Comparison of ENCODE assay signal across 20 mouse cellular contexts in the genomic region with DNA sequence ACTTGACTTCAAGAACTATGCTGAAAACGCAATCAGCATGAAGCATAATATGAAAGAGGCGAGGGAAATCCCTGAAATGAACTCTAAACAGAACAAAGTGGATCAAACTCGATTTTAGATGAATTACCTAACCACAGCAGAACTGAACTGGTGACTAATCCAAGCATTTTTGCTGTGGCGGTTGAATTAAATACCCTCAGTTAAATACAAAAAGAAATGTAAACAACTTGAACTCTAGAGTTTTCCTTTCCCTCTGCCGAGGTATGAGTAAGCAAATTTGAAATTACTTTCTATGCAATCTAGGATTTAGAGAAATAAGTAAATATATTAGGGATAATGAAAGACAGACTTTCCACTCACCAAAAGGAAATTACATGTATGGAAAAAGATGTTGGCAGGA.
DNase-seq lines count a peak whose midpoint lies in the region; ATAC-seq and TF ChIP-seq lines count a peak whose summit lies in the region.
"Had no signal": no experiment of that assay in that cellular context is flagged by ENCODE, and none has a peak within 500 bp of the region (broad histone marks: within the 10 kb centered on the region; RNA-seq: fewer than 3 reads in every experiment).

No protein-coding gene starts in this region.

- 66% methylated on average over 5 of the region's 5 CpGs for WGBS in limb, embryonic 14.5 days
- WGBS in limb, embryonic 10.5 days, result 80% methylated on average over 5 of the region's 5 CpGs
- 70% methylated on average over 5 of the region's 5 CpGs for WGBS in midbrain, embryonic 14.5 days

- no peaks in the 10 kb centered on the region for H3K9me3 ChIP-seq in limb, embryonic 14.5 days (ENCODE audit: control insufficient read depth, low read length)
- H3K9me3 ChIP-seq in limb, embryonic 10.5 days (replicated peaks), result no peaks in the 10 kb centered on the region
- H3K9me3 ChIP-seq in midbrain, embryonic 14.5 days (ENCODE audit: control insufficient read depth, low read length), result no peaks in the 10 kb centered on the region
- H3K9me3 ChIP-seq: forebrain, embryonic 15.5 days; heart, embryonic 10.5 days; hindbrain, embryonic 12.5 days had no signal

- in situ Hi-C loops in Patski (cut with MboI; ENCODE audit: low pct_unique_long_range_greater_than_20kb), result no loop called here

- ATAC-seq in limb, embryonic 14.5 days (ENCODE audit: low FRiP score, low read depth), result no peak
- no peak for ATAC-seq in Patski
- ATAC-seq in frontal cortex, adult (ENCODE audit: low TSS enrichment), result no peak
- no peak for ATAC-seq in midbrain, embryonic 14.5 days (ENCODE audit: low FRiP score, low TSS enrichment)
- ATAC-seq: forebrain, embryonic 15.5 days; hindbrain, embryonic 16.5 days; inflammation-experienced regulatory T-cells, adult 6 months had no signal

- H3K9ac ChIP-seq in limb, embryonic 14.5 days (ENCODE audit: low read depth, low read length, severe bottlenecking), result no peak overlapping the region
- H3K9ac ChIP-seq in midbrain, embryonic 14.5 days (replicated peaks; ENCODE audit: low read length), result no peak overlapping the region
- H3K9ac ChIP-seq: forebrain, embryonic 15.5 days; hindbrain, embryonic 12.5 days had no signal

- no peak for TF ChIP-seq POLR2A in limb, embryonic 14.5 days (IDR thresholded peaks at IDR 0.05; ENCODE audit: borderline replicate concordance, extremely low read depth, insufficient read depth, insufficient read length)
- no peak for TF ChIP-seq POLR2A in embryonic fibroblast, embryonic 13.5 days (IDR thresholded peaks at IDR 0.05; ENCODE audit: low read depth, low read length)

- no peaks in the 10 kb centered on the region for H3K4me1 ChIP-seq in limb, embryonic 14.5 days (ENCODE audit: control insufficient read depth, insufficient read depth, low read length)
- H3K4me1 ChIP-seq in limb, embryonic 10.5 days, result no peaks in the 10 kb centered on the region
- H3K4me1 ChIP-seq in embryonic fibroblast, embryonic 13.5 days (ENCODE audit: control insufficient read depth, insufficient read depth, low read length), result no peaks in the 10 kb centered on the region
- H3K4me1 ChIP-seq in midbrain, embryonic 14.5 days (ENCODE audit: control insufficient read depth, insufficient read depth, low read length), result no peaks in the 10 kb centered on the region
- H3K4me1 ChIP-seq: forebrain, embryonic 15.5 days; heart, embryonic 10.5 days; hindbrain, embryonic 12.5 days had no signal

- no peak for TF ChIP-seq CTCF in Patski (IDR thresholded peaks at IDR 0.05)
- TF ChIP-seq CTCF in embryonic fibroblast, embryonic 13.5 days (IDR thresholded peaks at IDR 0.05; ENCODE audit: borderline replicate concordance, insufficient read depth, low read length), result no peak
- TF ChIP-seq CTCF in layer of hippocampus, adult 2 months (conservative IDR thresholded peaks at IDR 0.05), result no peak

- POLR2A ChIA-PET in Patski (lab: Charles Lee), result no interaction called here

- no peak overlapping the region for H3K27ac ChIP-seq in limb, embryonic 14.5 days (replicated peaks; ENCODE audit: low read depth, low read length)
- no peak overlapping the region for H3K27ac ChIP-seq in limb, embryonic 10.5 days
- 0 out of 2 replicates have a peak overlapping the region, but pooled peaks have one; percentile 26 for H3K27ac ChIP-seq in embryonic fibroblast, embryonic 13.5 days (ENCODE audit: insufficient read depth, low read length)
- H3K27ac ChIP-seq in layer of hippocampus, adult 2 months, result no peak overlapping the region
- no peak overlapping the region for H3K27ac ChIP-seq in midbrain, embryonic 14.5 days (replicated peaks; ENCODE audit: low read depth, low read length)
- H3K27ac ChIP-seq: forebrain, embryonic 15.5 days; heart, embryonic 10.5 days; hindbrain, embryonic 12.5 days had no signal

- H3K4me3 ChIP-seq in limb, embryonic 14.5 days (replicated peaks; ENCODE audit: low read length), result no peak overlapping the region
- no peak overlapping the region for H3K4me3 ChIP-seq in limb, embryonic 10.5 days
- H3K4me3 ChIP-seq in embryonic fibroblast, embryonic 13.5 days (ENCODE audit: insufficient read depth, low read length), result no peak overlapping the region
- H3K4me3 ChIP-seq in layer of hippocampus, adult 2 months, result no peak overlapping the region
- no peak overlapping the region for H3K4me3 ChIP-seq in midbrain, embryonic 14.5 days (replicated peaks; ENCODE audit: low read depth, low read length)
- H3K4me3 ChIP-seq: erythroblast, embryonic 14.5 days; forebrain, embryonic 15.5 days; heart, embryonic 10.5 days; hindbrain, embryonic 12.5 days had no signal

- peak; percentile 29 for DNase-seq in limb, embryonic 14.5 days (ENCODE audit: low spot score)
- DNase-seq in limb, embryonic 10.5 days (ENCODE audit: low spot score), result no peak
- DNase-seq in Patski (ENCODE audit: low read depth, low spot score), result peak; percentile 6
- DNase-seq in layer of hippocampus, adult 2 months (ENCODE audit: low spot score in 2 of 2), result no peak
- DNase-seq in midbrain, embryonic 14.5 days, result no peak
- DNase-seq: adrenal gland, postnatal 14 days; cerebellum, adult 18-20 months; cerebellum, postnatal 10 days; gastrocnemius, postnatal 10 days; heart, adult 18-20 months; heart, postnatal 10 days; heart, postnatal 4 days had no signal

- H3K36me3 ChIP-seq in limb, embryonic 14.5 days (ENCODE audit: control insufficient read depth, insufficient read depth, low read length), result no peaks in the 10 kb centered on the region
- H3K36me3 ChIP-seq in limb, embryonic 10.5 days, result no peaks in the 10 kb centered on the region
- H3K36me3 ChIP-seq in midbrain, embryonic 14.5 days (ENCODE audit: control insufficient read depth, insufficient read depth, low read length), result no peaks in the 10 kb centered on the region
- H3K36me3 ChIP-seq: forebrain, embryonic 15.5 days; heart, embryonic 10.5 days; hindbrain, embryonic 12.5 days had no signal

- no peak overlapping the region for H3K4me2 ChIP-seq in limb, embryonic 14.5 days (replicated peaks; ENCODE audit: low read depth, low read length, severe bottlenecking)
- H3K4me2 ChIP-seq in midbrain, embryonic 14.5 days (ENCODE audit: low read length), result no peak overlapping the region
- H3K4me2 ChIP-seq: forebrain, embryonic 15.5 days; hindbrain, embryonic 12.5 days had no signal

- no peaks in the 10 kb centered on the region for H3K27me3 ChIP-seq in limb, embryonic 14.5 days (ENCODE audit: control insufficient read depth, insufficient read depth, low read length)
- no peaks in the 10 kb centered on the region for H3K27me3 ChIP-seq in limb, embryonic 10.5 days (ENCODE audit: low read depth, poor library complexity, severe bottlenecking)
- H3K27me3 ChIP-seq in Patski, result peaks cover 11% of the 10 kb centered on the region
- no peaks in the 10 kb centered on the region for H3K27me3 ChIP-seq in midbrain, embryonic 14.5 days (ENCODE audit: control insufficient read depth, insufficient read depth, low read length)
- H3K27me3 ChIP-seq: forebrain, embryonic 15.5 days; hindbrain, embryonic 12.5 days had no signal

- CTCF ChIA-PET in Patski (lab: Charles Lee), result interaction anchor here (0.9 to 1.9 kb wide), 2 partner anchors 7 to 14 kb away, joined by 3 to 5 read pairs; no protein-coding TSS in a partner anchor

Comparison
In these comparisons a context has a peak if more than half of its experiments do, and no peak if none do; other contexts are left out.
1. DNase-seq: peak in limb, embryonic 14.5 days (single experiment) and Patski (single experiment); none in limb, embryonic 10.5 days (single experiment), layer of hippocampus, adult 2 months (0 of 2) and midbrain, embryonic 14.5 days (single experiment).